Mouse (Mus musculus) hindbrain, embryonic 11.5 days (tissue): ENCODE data around the gene Gm8220. TPM values are rescaled to one million over a fixed set of nuclear protein-coding genes. Genes with fewer than 3 reads are reported as not detected.
"Not testable (repeated sequence)": the region's sequence is repeated elsewhere in the genome, so short reads cannot be mapped to it uniquely, and the experiment has no call there.

Experiments
- ATAC-seq: fragments of 200-750 bp; cut with Nextera tagmentation; 2 replicates; pipeline ENCODE4 v1.8.0; 2017; ENCODE audit warnings: mild to moderate bottlenecking, moderate TSS enrichment, moderate library complexity; ENCODE audit not compliant: low FRiP score
- DNase-seq: peaks from one replicate; pipeline ENCODE4 v3.0.0-alpha.2; 2015; ENCODE audit warnings: low spot score
- H3K27ac ChIP-seq: fragments of 300-500 bp; sonication (generic); 2 replicates; pipeline ENCODE4 v1.5.1; 2014; ENCODE audit warnings: mild to moderate bottlenecking, low read depth, low read length
- H3K27me3 ChIP-seq: fragments of 300-500 bp; sonication (generic); 2 replicates; pipeline ENCODE4 v1.6.1; 2014; ENCODE audit warnings: mild to moderate bottlenecking, low read length, moderate library complexity, mixed read lengths; ENCODE audit not compliant: control insufficient read depth, insufficient read depth
- H3K36me3 ChIP-seq: fragments of 300-500 bp; sonication (generic); 2 replicates; pipeline ENCODE4 v1.6.1; 2014; ENCODE audit warnings: mild to moderate bottlenecking, low read length, moderate library complexity, mixed read lengths; ENCODE audit not compliant: control insufficient read depth, insufficient read depth
- H3K4me1 ChIP-seq: fragments of 300-500 bp; sonication (generic); replicated peaks from 2 replicates; pipeline ENCODE4 v1.6.1; 2014; ENCODE audit warnings: low read length, mixed read lengths; ENCODE audit not compliant: control insufficient read depth, insufficient read depth
- H3K4me2 ChIP-seq: fragments of 300-500 bp; sonication (generic); replicated peaks from 2 replicates; pipeline ENCODE4 v1.6.1; 2014; ENCODE audit warnings: mild to moderate bottlenecking, low read depth, low read length
- H3K4me3 ChIP-seq: fragments of 300-500 bp; sonication (generic); 2 replicates; pipeline ENCODE4 v1.5.1; 2014; ENCODE audit warnings: low read depth, low read length
- H3K9ac ChIP-seq: fragments of 300-500 bp; sonication (generic); 2 replicates; pipeline ENCODE4 v1.6.1; 2014; ENCODE audit warnings: low read depth, low read length
- H3K9me3 ChIP-seq: fragments of 300-500 bp; sonication (generic); 2 replicates; pipeline ENCODE4 v1.6.1; 2016; ENCODE audit warnings: low read length; ENCODE audit not compliant: control insufficient read depth
- WGBS: fragments of 180-500 bp; shearing (Covaris S2); extraction: QIAGEN DNeasy Blood & Tissue Kit; methylation state at CpG from one replicate; pipeline ENCODE4 v1.1.7; 2014; 5-methylcytosine and 5-hydroxymethylcytosine counted together
- polyA plus RNA-seq: library from polyadenylated mRNA; unstranded; fragments of >200 nt; fragmentation: Nextera tagmentation; extraction: Ambion mirVana; gene quantifications from 2 replicates; pipeline ENCODE4 v1.2.1, GENCODE M21; 2014

Gene Gm8220
- not detected in 2 replicates for polyA plus RNA-seq

DNA sequence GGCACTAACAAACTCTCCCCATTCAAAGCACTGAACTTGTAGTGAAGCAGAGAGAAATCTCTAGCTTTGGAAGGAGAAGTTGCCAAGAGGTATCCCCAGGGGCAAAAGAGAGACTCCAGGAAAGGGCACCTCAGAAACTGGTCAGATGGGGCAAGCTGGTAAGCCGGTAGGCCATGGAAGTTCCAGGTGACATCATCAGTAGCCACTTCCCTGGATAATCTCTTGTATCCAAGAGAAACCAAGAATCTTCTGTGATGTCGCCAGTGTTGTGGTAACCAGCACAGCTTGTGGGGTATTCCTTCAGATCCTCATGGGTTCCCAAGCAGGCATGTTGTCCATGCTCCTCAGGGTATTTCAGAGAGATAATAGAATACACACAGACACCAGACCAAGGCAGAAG, at the start of gene Gm8220:
Gene Gm8220, plus strand, starts transcription at position 301 of the 400 bp plus-strand sequence.
- not testable (repeated sequence) for H3K27me3 ChIP-seq, H3K9me3 ChIP-seq, H3K36me3 ChIP-seq, H3K4me2 ChIP-seq, ATAC-seq, H3K4me3 ChIP-seq, H3K4me1 ChIP-seq, H3K27ac ChIP-seq, DNase-seq, H3K9ac ChIP-seq
- WGBS, result 97% methylated on average over 2 of the region's 2 CpGs

DNA sequence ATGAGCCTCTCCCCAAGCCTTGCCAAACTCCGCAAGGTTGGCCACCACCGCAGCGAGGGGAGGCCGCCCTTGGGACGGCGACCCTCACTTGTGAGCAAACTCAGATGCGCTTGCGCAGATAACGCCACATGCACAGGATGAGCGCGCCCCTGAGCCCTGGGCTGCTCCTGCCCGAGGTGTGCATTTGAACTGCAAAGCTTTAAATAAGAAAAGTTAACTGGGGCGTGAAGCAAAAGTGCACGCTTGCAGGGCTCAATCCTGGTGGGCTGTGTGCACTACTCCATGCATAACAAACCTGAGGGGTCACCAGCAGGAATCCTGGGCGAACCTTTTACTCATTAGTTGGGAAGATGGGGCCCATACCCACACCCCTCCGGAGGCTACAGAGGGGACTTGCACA, 37.3 kb upstream of the Gm8220 start:
- no peak for ATAC-seq
- H3K4me1 ChIP-seq, result no peaks in the 10 kb centered on the region
- no peaks in the 10 kb centered on the region for H3K27me3 ChIP-seq
- H3K4me2 ChIP-seq, result no peak overlapping the region
- no peak overlapping the region for H3K9ac ChIP-seq
- WGBS, result 90% methylated on average over 16 of the region's 16 CpGs
- no peak overlapping the region for H3K27ac ChIP-seq
- H3K36me3 ChIP-seq, result no peaks in the 10 kb centered on the region
- no peaks in the 10 kb centered on the region for H3K9me3 ChIP-seq
- no peak for DNase-seq
- H3K4me3 ChIP-seq, result no peak overlapping the region

DNA sequence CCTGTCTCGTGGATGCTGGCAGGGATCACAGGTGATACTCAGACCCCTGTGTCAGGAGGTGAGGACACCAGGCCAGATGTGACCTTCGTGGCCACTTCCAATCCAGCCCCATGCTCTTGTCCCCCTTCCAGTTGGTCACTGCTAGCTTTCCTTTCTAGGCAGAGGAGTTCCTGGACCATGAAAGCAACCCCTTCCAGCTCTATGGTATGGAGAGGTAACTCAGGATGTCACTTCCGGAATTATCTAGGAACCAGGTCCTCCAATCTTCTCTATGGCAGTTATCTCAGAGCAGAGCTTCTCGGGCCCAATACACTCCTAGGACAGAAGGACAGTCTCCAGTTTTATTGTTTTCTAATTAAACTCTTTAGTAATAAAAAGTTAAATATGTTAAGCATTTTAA, 26.7 kb downstream of the Gm8220 start:
- WGBS, result 83% methylated on average over 3 of the region's 4 CpGs
- not testable (repeated sequence) for H3K4me1 ChIP-seq, H3K27me3 ChIP-seq, H3K36me3 ChIP-seq, H3K4me3 ChIP-seq, DNase-seq, H3K4me2 ChIP-seq, H3K9me3 ChIP-seq, H3K27ac ChIP-seq, ATAC-seq, H3K9ac ChIP-seq

DNA sequence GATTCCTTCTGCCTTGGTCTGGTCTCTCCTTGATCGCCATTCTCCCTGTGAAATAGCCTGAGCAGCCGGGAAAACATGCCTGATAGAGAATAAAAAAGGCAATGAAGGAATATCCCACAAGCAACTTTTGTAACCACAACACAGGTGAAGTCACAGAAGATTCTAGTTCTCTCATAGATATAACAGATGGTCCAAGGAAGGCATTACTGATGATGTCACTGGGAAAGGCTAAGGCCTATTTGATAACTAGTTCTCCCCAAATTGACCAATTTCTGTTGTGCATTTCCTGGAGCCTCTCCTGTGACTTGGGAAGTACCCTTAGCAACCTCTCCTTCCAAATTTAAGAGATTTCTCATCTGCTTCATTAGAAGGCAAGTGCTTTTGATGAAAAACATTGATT, 53.1 kb downstream of the Gm8220 start, which contains the start of gene Gm5930:
Gene Gm5930, minus strand, starts transcription at position 101 of the 400 bp plus-strand sequence.
- H3K27me3 ChIP-seq, H3K9ac ChIP-seq, H3K9me3 ChIP-seq: not testable (repeated sequence)

More for the DNA sequence above, 53.1 kb downstream of the Gm8220 start, which contains the start of gene Gm5930:
- ATAC-seq, H3K4me3 ChIP-seq, H3K36me3 ChIP-seq, H3K4me2 ChIP-seq, H3K4me1 ChIP-seq, DNase-seq, H3K27ac ChIP-seq: not testable (repeated sequence)
- WGBS, result no CpG with 5 or more reads among the region's 2 CpGs

Other genes with a start within 250 kb of the Gm8220 start
- not detected in 2 replicates for gene Ear2, start 182.9 kb upstream of the Gm8220 start, polyA plus RNA-seq
- not detected in 2 replicates for gene Gm3327, start 161.7 kb upstream of the Gm8220 start, polyA plus RNA-seq
- gene Gm8212, start 87.9 kb upstream of the Gm8220 start, polyA plus RNA-seq, result not detected in 2 replicates
- not detected in 2 replicates for gene 4930503E14Rik, start 72.3 kb upstream of the Gm8220 start, polyA plus RNA-seq
- not detected in 2 replicates for gene Gm5930, start 53.0 kb downstream of the Gm8220 start, polyA plus RNA-seq
- gene Gm8229, start 79.8 kb downstream of the Gm8220 start, polyA plus RNA-seq, result not detected in 2 replicates
- gene Gm3371, start 125.1 kb downstream of the Gm8220 start, polyA plus RNA-seq, result not detected in 2 replicates
- gene Gm8232, start 148.1 kb downstream of the Gm8220 start, polyA plus RNA-seq, result not detected in 2 replicates
- 0.27 and 0.45 TPM in 2 replicates for gene BC061237, start 206.9 kb downstream of the Gm8220 start, polyA plus RNA-seq
- not detected in 2 replicates for gene Gm17093, start 232.7 kb downstream of the Gm8220 start, polyA plus RNA-seq